Mouse (Mus musculus) kidney, adult 18-20 months (tissue): Measurements from ENCODE around the gene Chit1.
A peak's percentile ranks its signal among the peaks of the same experiment; 100 is the strongest.

Source experiments
- DNase-seq: peaks from one replicate; pipeline ENCODE4 v3.0.0; 2021

Gene Chit1

DNA sequence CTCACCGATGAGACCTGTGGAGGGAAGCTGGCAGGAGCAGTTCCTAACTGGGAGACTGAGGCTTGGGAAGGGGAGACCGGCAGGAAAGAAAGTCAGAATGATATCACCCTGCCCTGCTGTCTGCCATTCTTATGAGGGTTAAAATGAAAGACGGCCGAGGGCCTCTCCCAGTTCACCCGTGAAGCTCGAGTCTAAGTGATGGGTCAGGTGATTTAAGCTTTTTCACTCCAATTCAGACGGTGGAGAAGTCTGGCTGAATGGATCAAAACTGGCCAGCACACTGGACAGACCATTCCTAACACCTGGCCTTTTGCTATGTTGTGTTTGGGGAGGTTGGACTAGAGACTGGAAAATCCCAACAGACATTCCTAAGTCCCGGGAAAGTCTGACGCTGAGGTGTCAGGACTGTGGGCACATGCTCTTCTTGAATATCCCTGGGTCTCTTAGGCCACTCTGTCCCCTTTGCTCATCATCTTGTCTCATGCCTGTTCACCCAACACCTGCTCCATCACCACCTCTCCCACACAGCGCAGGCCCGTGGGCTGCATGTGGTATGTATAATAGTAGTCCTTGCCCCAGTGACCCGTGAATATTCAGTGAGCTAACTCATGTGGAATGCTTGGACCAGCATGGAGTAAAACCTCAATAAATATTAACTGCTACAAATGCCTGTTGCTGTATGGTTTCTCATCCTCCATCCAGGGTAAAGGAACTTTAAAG lies 11.4 kb upstream of the Chit1 start:
- DNase-seq = peak; percentile 58

GRCm38 (mm10) chr1:134100401-134100800 lies 10.6 kb upstream of the Chit1 start:
- no peak for DNase-seq

GRCm38 (mm10) chr1:134100928-134101327 lies 10.1 kb upstream of the Chit1 start:
- DNase-seq = no peak

- DNase-seq = no peak
Observed at GRCm38 (mm10) chr1:134101593-134101992, 9.4 kb upstream of the Chit1 start.

- no peak for DNase-seq
Observed at GRCm38 (mm10) chr1:134103861-134104260, 7.2 kb upstream of the Chit1 start.

- DNase-seq = no peak
Observed at GRCm38 (mm10) chr1:134105043-134105763, 5.8 kb upstream of the Chit1 start.

DNA sequence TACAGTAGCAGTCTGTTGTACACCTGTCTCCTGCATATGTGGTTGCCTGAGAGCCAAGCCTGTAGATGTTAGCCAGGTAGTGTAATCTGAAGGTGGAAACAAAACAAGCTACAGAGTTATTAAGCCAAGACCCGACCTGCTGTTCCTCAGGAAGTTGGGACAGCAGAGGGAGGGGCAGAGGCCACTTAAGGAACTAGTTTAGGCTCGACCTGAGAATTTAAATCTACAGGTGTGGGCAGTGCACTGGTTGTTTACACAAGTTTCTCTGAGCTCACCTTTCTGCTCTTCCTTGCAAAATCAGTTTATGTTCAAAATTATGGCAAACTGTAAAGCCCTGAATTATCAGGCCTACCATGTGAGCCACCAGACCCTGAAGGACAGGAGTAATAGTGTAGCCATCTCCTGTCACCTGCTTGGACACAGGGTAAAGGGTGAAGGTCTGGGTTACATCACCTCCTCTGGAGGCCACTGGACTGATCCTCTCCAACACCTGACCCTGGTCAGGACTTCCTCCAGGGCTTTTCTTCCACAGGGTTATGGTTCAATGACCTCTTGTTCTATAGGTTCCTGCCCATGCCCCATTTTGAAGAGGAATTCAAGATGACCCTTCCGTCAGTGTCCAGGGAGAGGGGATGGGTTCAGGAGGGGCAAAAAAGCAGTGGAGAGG lies 5.1 kb upstream of the Chit1 start:
- no peak for DNase-seq

DNA sequence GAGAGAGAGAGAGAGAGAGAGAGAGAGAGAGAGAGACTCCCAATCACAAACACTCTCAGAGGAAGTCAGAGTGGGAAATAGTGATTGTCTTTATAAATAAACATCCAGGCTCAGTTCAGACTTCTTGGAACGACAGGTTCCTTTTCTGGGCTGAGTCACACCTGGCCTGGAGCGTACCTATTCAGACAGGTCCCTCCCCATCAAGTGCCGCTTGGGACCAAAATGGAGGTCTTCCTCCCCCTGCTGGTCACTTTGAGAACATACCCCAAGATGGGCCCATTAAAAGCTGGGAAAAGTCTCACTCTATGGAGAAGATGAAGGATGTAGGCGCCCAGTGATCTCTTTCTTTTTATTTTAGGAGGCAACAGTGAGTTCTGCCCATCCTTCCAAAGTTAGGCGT lies 4.3 kb upstream of the Chit1 start:
- peak; percentile 77 for DNase-seq

DNA sequence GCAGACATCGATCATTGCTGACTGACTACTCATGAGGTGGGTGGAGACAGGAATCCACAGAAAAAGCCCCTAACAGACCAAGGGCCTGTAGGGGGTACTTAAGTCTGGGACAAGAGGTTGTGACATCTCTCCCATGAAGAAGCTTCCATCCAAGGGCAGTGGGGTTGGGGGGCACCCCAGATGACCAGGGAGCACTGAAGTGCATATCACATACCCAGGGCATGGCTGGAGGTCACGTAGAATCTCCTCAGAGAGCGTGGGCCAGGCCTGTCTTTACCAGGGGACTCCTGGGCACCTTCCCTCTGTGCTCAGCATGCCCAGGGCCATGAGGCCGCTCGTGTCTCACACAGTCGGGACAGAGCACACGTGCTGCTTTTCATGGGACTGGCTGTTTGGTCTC lies 3.3 kb upstream of the Chit1 start:
- no peak for DNase-seq

DNA sequence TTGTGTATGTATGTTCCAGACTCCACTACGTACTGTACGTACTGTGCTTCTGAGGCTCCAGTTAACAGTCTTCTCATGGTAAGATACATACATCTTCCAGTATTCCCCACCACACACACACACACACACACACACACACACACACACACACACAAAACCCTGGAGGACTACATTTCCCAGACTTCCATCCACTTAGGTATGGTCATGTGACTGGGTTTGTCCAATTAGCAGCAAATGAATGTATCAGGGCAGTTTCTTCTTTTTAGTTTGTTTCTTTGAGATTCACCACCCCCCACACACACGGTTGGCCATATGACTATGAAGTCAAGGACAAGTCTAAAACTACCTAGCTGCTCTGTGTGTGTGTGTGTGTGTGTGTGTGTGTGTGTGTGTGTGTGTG lies 1.0 kb upstream of the Chit1 start:
- DNase-seq = no peak

GRCm38 (mm10) chr1:134110449-134110848 lies 593 bp upstream of the Chit1 start:
- DNase-seq = no peak

GRCm38 (mm10) chr1:134113560-134113959 lies 2.5 kb downstream of the Chit1 start:
- DNase-seq = no peak

DNA sequence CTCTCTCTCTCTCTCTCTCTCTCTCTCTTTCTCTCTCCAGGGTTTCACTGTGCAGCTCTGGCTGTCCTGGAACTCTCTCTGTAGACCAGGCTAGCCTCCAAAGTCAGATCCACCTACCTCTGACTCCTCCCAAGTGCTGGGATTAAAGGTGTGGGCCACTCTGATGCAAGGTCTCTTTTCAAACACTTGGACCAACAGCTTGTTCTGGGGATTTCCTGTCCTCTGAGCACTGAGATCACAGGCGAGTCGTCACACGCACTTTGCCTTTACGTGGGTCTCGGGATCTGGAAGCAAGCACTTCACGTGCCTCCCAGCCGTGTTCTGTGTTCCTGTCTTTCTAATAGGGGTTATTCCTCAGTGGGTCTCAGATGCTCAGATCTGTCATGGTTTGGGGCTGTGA lies 3.0 kb downstream of the Chit1 start:
- DNase-seq = no peak

- no peak for DNase-seq
Observed at GRCm38 (mm10) chr1:134114730-134115129, 3.7 kb downstream of the Chit1 start.

DNA sequence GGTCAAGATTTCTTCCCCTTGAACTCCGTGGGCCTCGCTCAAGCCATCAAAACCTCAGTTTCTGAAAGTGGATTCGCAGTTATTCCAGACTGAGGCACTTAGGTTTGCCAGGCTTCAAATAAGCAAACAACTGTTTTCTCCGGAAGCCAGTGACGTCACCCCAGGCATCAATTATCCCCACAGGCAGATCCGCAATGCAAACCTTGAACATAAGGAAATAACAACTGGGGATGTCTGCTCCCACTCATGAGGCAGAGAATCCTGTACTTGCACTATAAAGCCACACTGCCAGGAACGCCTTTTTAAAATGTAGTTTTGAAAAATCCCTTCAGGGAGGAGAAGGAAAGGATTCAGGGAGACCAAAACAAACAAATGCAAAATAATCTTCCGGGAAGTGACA lies 4.4 kb downstream of the Chit1 start:
- DNase-seq = no peak

DNA sequence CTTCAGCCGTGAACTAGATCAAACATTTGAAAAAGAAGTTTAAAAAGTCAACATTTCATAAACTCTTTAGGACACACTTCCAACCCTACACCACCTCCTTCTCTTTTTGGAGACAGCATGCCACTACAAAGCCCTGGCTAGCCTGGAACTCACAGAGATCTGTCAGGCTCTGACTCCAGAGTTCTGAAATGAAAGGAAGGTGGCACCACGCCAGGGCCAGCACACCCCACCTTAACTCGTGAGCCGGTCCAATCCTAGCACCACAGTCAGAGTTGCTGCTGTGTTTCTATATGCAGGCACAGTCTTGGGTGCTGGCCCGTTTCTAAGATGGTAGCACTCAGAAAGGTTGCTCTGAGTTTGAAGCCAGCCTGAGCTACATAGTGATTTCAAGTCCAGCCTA lies 6.1 kb downstream of the Chit1 start:
- DNase-seq = no peak

DNA sequence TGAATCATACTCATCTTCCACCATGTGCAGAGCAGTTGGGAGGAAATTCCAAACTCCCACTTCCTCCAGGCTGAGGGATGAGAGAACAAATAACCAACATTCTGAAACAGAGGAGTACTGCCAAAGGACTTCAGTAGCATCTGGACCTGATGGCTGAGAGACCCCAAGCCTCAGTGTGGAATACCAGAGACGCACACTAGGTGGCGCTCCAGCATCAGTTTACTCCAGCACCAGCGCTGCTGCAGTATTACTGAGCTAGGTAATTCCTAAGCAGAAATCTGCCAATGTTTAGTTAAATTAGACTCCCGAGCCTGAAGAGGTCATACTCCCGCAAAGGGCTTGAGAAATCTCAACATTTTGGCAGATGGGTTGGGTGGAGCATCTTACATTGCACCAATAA lies 9.1 kb downstream of the Chit1 start:
- peak; percentile 85 for DNase-seq

DNA sequence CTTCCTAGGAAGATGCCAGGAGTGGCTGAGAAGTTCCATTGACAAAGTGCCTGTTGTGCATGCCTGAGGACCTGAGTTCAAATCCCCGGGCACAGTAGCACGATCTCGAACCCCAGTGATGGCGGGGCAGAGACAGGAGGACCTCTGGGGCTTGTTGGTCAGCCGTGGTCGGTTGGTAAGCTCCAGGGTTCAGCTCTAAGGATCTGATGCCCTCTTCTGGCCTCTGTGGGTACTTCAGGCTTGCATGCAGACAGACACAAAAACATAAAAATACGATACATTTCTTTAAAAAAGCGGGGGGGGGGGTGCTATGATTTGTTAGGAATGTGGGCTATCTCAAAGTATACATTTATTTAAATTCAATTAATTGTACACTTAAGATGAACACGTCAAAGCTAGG lies 11.2 kb downstream of the Chit1 start:
- no peak for DNase-seq

- peak; percentile 32 for DNase-seq
Observed at GRCm38 (mm10) chr1:134133316-134133715, 22.3 kb downstream of the Chit1 start.

- DNase-seq = no peak
Observed at GRCm38 (mm10) chr1:134136351-134136750, 25.3 kb downstream of the Chit1 start.

- no peak for DNase-seq
Observed at GRCm38 (mm10) chr1:134138424-134138823, 27.4 kb downstream of the Chit1 start.

- no peak for DNase-seq
Observed at GRCm38 (mm10) chr1:134142363-134142794, 31.3 kb downstream of the Chit1 start.

DNA sequence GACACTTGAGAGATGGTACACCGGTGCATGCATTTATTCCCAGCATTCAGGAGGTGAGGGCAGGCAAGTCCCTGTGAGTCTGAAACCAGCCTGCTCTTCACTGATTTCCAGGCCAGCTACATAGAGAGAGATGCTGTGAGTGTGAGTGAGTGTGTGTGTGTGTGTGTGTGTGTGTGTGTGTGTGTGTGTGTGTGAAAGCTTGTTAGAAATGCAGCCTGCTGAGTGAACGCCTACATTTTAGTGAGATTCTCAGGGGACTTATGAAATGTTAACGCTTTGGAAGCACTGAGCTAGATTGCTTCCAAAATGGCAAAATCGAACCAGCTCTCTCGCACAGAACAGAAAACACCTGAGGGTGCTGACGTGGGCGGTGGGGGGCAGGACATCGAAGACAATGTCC lies 35.0 kb downstream of the Chit1 start:
- DNase-seq = no peak

DNA sequence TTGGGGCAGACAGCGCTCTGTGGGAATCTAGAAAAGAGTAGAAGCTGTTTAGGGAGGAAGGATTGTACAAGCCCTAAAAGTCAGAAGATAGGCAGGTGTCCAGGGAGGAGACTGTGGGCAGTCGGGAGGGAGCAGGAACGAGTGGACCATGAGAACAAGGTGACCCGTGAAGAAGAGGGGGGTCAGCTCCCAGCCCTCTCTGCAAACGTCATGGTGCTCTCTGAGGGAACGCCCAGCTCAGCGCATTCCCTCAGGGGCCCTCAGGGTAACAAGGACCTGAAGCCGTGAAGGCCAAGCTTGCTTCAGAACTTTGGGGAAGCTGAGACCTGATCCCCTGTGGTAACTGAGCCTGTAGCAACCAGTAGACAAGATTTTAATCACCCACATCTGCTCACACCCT lies 39.0 kb downstream of the Chit1 start:
- no peak for DNase-seq
